ENCODE assay signal across 10 mouse cellular contexts in the genomic region with DNA sequence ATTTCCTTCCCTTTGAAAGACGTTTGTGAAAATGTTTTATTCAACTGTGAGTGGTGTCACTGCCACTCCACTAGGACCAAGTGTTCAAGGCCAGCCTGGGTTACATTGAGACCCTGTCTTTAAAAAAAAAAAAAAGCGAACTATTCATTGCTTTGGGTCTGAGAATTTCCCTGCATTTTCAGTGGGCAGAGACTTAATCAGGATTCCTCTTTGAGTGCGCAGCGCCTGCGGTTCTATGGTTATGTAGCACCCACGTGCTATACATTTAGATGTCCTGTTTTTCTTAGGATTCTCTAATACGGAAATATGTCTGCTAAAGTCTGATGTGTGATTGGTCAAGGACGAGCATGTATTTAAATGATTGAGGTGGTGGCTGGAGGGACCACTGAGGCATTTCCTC. TPM values are rescaled to one million over a fixed set of nuclear protein-coding genes. Genes with fewer than 3 reads are reported as not detected.
A peak's percentile ranks its signal among the peaks of the same experiment; 100 is the strongest.
DNase-seq lines count a peak whose midpoint lies in the region; ATAC-seq and TF ChIP-seq lines count a peak whose summit lies in the region.
"Had no signal": no experiment of that assay in that cellular context is flagged by ENCODE, and none has a peak within 500 bp of the region (broad histone marks: within the 10 kb centered on the region; RNA-seq: fewer than 3 reads in every experiment).

No protein-coding gene starts in this region.

- TF ChIP-seq POLR2A in olfactory bulb, adult 2 months (IDR thresholded peaks at IDR 0.05; ENCODE audit: insufficient read depth, low read depth, low read length): no peak

- H3K27ac ChIP-seq in lung, embryonic 14.5 days (ENCODE audit: low read depth): no peak overlapping the region
- no peak overlapping the region for H3K27ac ChIP-seq in forebrain, embryonic 13.5 days
- H3K27ac ChIP-seq in limb, embryonic 12.5 days: no peak overlapping the region
- no peak overlapping the region for H3K27ac ChIP-seq in olfactory bulb, adult 2 months (ENCODE audit: insufficient read depth, low read depth, low read length)

- peak; percentile 36 for DNase-seq in lung, embryonic 14.5 days
- no peak for DNase-seq in lung, postnatal 10 days
- DNase-seq in right cerebral cortex, postnatal 4 days: no peak
- DNase-seq in left cerebral cortex, adult 18-20 months (ENCODE audit: low spot score in 2 of 2): no peak
- DNase-seq in testis, postnatal 14 days (ENCODE audit: low spot score): no peak
- DNase-seq: spleen, adult 18-20 months had no signal

- H3K36me3 ChIP-seq in lung, embryonic 14.5 days (ENCODE audit: insufficient read depth): peaks cover 29% of the 10 kb centered on the region
- H3K36me3 ChIP-seq in forebrain, embryonic 13.5 days (ENCODE audit: poor library complexity, severe bottlenecking): peaks cover 36% of the 10 kb centered on the region
- H3K36me3 ChIP-seq in limb, embryonic 12.5 days: peaks cover 45% of the 10 kb centered on the region

- peaks cover 8% of the 10 kb centered on the region; the same call in 1 of the 2 replicates for H3K4me1 ChIP-seq in lung, embryonic 14.5 days (ENCODE audit: insufficient read depth)
- H3K4me1 ChIP-seq in forebrain, embryonic 13.5 days: peaks cover 23% of the 10 kb centered on the region
- H3K4me1 ChIP-seq in limb, embryonic 12.5 days (replicated peaks): peaks cover 13% of the 10 kb centered on the region
- peaks cover 5% of the 10 kb centered on the region; the same call in 1 of the 2 replicates for H3K4me1 ChIP-seq in olfactory bulb, adult 2 months (ENCODE audit: control insufficient read depth, insufficient read depth, low read length)

- H3K27me3 ChIP-seq in lung, embryonic 14.5 days (ENCODE audit: insufficient read depth, low read length): no peaks in the 10 kb centered on the region
- H3K27me3 ChIP-seq in forebrain, embryonic 13.5 days: no peaks in the 10 kb centered on the region
- H3K27me3 ChIP-seq in limb, embryonic 12.5 days: no peaks in the 10 kb centered on the region

- no peak for ATAC-seq in lung, embryonic 14.5 days (ENCODE audit: insufficient read depth)
- ATAC-seq in forebrain, embryonic 13.5 days: no peak
- no peak for ATAC-seq in limb, embryonic 12.5 days (ENCODE audit: insufficient number of reproducible peaks, insufficient read depth, low FRiP score, low TSS enrichment, low read depth)

- no peaks in the 10 kb centered on the region for H3K9me3 ChIP-seq in lung, embryonic 14.5 days (ENCODE audit: low read depth, low read length)
- H3K9me3 ChIP-seq in forebrain, embryonic 13.5 days (replicated peaks): no peaks in the 10 kb centered on the region
- H3K9me3 ChIP-seq in limb, embryonic 12.5 days: no peaks in the 10 kb centered on the region

- peak overlapping the region; percentile 69 for H3K4me2 ChIP-seq in lung, embryonic 14.5 days
- peak overlapping the region; percentile 86 for H3K4me2 ChIP-seq in forebrain, embryonic 13.5 days
- H3K4me2 ChIP-seq in limb, embryonic 12.5 days: peak overlapping the region; percentile 76

- 37% methylated on average over 8 of the region's 8 CpGs for WGBS in lung, embryonic 14.5 days
- WGBS in forebrain, embryonic 13.5 days: 51% methylated on average over 8 of the region's 8 CpGs
- 69% methylated on average over 8 of the region's 8 CpGs for WGBS in limb, embryonic 12.5 days
- WGBS in olfactory bulb, adult 2 months: 13% methylated on average over 8 of the region's 8 CpGs

- no peak for TF ChIP-seq CTCF in lung, embryonic 14.5 days (IDR thresholded peaks at IDR 0.05; ENCODE audit: low read depth)
- no peak for TF ChIP-seq CTCF in olfactory bulb, adult 2 months (IDR thresholded peaks at IDR 0.05; ENCODE audit: insufficient read depth, low read depth, low read length)

- H3K9ac ChIP-seq in lung, embryonic 14.5 days: peak overlapping the region; percentile 86
- peak overlapping the region; percentile 96 for H3K9ac ChIP-seq in forebrain, embryonic 13.5 days
- no peak overlapping the region; the same call in 1 of the 2 replicates for H3K9ac ChIP-seq in limb, embryonic 12.5 days (replicated peaks)

- peak overlapping the region; percentile 81 for H3K4me3 ChIP-seq in lung, embryonic 14.5 days (ENCODE audit: low read depth, low read length)
- H3K4me3 ChIP-seq in forebrain, embryonic 13.5 days: peak overlapping the region; percentile 91
- peak overlapping the region; percentile 82 for H3K4me3 ChIP-seq in limb, embryonic 12.5 days (replicated peaks)
- peak overlapping the region; percentile 6; the same call in 1 of the 2 replicates for H3K4me3 ChIP-seq in olfactory bulb, adult 2 months (ENCODE audit: insufficient read depth, low read depth, low read length)

RNA-seq across cellular contexts. Expression of a gene that starts 1.2 kb away (rescaled TPM):
- polyA plus RNA-seq in lung, embryonic 14.5 days (2014; fragmentation: Nextera tagmentation; extraction: Ambion mirVana): 7.7 and 7.8 TPM in 2 replicates
- polyA plus RNA-seq in forebrain, embryonic 13.5 days (2015; fragmentation: Nextera tagmentation; extraction: Ambion mirVana): 14.2 and 14.8 TPM in 2 replicates
- 9.3 and 9.9 TPM in 2 replicates for polyA plus RNA-seq in limb, embryonic 12.5 days (2016; fragmentation: Nextera tagmentation; extraction: Ambion mirVana)
- not detected in 2 replicates for polyA plus RNA-seq in olfactory bulb, adult 2 months (2012; ENCODE audit: insufficient read depth, insufficient read length, low replicate concordance, missing spikeins)
- 10 to 100 TPM; 11.7 to 12.9 TPM for total RNA-seq in left cerebral cortex, adult 18-20 months (2021)

RNA-seq across cellular contexts. Expression of a gene that starts 16.7 kb away (rescaled TPM):
- polyA plus RNA-seq in lung, embryonic 14.5 days (2014; fragmentation: Nextera tagmentation; extraction: Ambion mirVana): 14.3 and 14.5 TPM in 2 replicates
- 16.4 and 17.9 TPM in 2 replicates for polyA plus RNA-seq in forebrain, embryonic 13.5 days (2015; fragmentation: Nextera tagmentation; extraction: Ambion mirVana)
- polyA plus RNA-seq in limb, embryonic 12.5 days (2016; fragmentation: Nextera tagmentation; extraction: Ambion mirVana): 14.0 and 14.7 TPM in 2 replicates
- polyA plus RNA-seq in olfactory bulb, adult 2 months (2012; ENCODE audit: insufficient read depth, insufficient read length, low replicate concordance, missing spikeins): not detected in 2 replicates
- 10 to 100 TPM; 17.8 to 18.4 TPM for total RNA-seq in left cerebral cortex, adult 18-20 months (2021)

RNA-seq across cellular contexts. Expression of a gene that starts 30.9 kb away (rescaled TPM):
- polyA plus RNA-seq in lung, embryonic 14.5 days (2014; fragmentation: Nextera tagmentation; extraction: Ambion mirVana): 13.5 and 14.0 TPM in 2 replicates
- 22.1 and 24.8 TPM in 2 replicates for polyA plus RNA-seq in forebrain, embryonic 13.5 days (2015; fragmentation: Nextera tagmentation; extraction: Ambion mirVana)
- polyA plus RNA-seq in limb, embryonic 12.5 days (2016; fragmentation: Nextera tagmentation; extraction: Ambion mirVana): 17.1 and 18.0 TPM in 2 replicates
- polyA plus RNA-seq in olfactory bulb, adult 2 months (2012; ENCODE audit: insufficient read depth, insufficient read length, low replicate concordance, missing spikeins): not detected in 2 replicates
- total RNA-seq in left cerebral cortex, adult 18-20 months (2021): 10 to 100 TPM; 23.9 to 24.1 TPM

RNA-seq across cellular contexts. Expression of a gene that starts 58.2 kb away (rescaled TPM):
- polyA plus RNA-seq in lung, embryonic 14.5 days (2014; fragmentation: Nextera tagmentation; extraction: Ambion mirVana): 0.14 and 0.30 TPM in 2 replicates
- 0.16 and 0.21 TPM in 2 replicates for polyA plus RNA-seq in forebrain, embryonic 13.5 days (2015; fragmentation: Nextera tagmentation; extraction: Ambion mirVana)
- not detected in 2 replicates for polyA plus RNA-seq in limb, embryonic 12.5 days (2016; fragmentation: Nextera tagmentation; extraction: Ambion mirVana)
- polyA plus RNA-seq in olfactory bulb, adult 2 months (2012; ENCODE audit: insufficient read depth, insufficient read length, low replicate concordance, missing spikeins): not detected in 2 replicates
- total RNA-seq in left cerebral cortex, adult 18-20 months (2021): not detected
- polyA plus RNA-seq: lung, adult 2 months had no signal

Comparison
In these comparisons a context has a peak if more than half of its experiments do, and no peak if none do; other contexts are left out.
1. H3K4me3 ChIP-seq: peak in every context shown above with its lines; median percentile 91 in forebrain, embryonic 13.5 days; 82 in limb, embryonic 12.5 days; 81 in lung, embryonic 14.5 days; 6 in olfactory bulb, adult 2 months.